In the genomic region with DNA sequence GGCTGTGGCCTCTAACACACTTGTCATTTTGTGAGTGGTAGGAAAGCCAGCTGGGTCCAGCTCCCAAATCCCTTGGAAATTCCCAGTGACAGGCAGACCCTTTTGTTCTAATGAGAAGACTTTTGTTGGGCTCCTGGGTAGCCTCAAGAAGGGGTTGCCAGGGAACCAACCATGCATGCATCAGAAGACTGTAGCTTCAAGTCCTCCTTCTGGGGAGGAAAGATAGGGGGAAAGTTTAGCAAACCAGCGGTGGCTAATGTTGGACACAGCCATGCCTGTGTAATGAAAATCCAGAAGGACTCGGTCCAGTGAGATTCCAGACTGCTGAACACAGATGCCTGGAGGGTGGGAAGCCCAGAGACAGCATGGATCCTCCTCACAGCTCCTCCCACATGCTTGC, we compare ENCODE assay signal across 13 mouse cellular contexts.
DNase-seq lines count a peak whose midpoint lies in the region; ATAC-seq and TF ChIP-seq lines count a peak whose summit lies in the region.
"Had no signal": no experiment of that assay in that cellular context is flagged by ENCODE, and none has a peak within 500 bp of the region (broad histone marks: within the 10 kb centered on the region; RNA-seq: fewer than 3 reads in every experiment).

No protein-coding gene starts in this region.

- ATAC-seq in kidney, embryonic 15.5 days (replicated peaks; ENCODE audit: low FRiP score): peak; percentile 49; the same call in 1 of the 2 replicates
- no peak for ATAC-seq in kidney, embryonic 14.5 days (ENCODE audit: low FRiP score, low TSS enrichment)
- ATAC-seq in forebrain, embryonic 15.5 days (replicated peaks): peak; percentile 73
- no peak for ATAC-seq in erythroblast, adult 5-6 weeks (replicated peaks; ENCODE audit: low FRiP score, poor library complexity, severe bottlenecking)

- no peak overlapping the region for H3K27ac ChIP-seq in kidney, embryonic 15.5 days
- H3K27ac ChIP-seq in kidney, embryonic 14.5 days (ENCODE audit: low read depth, low read length): no peak overlapping the region
- peak overlapping the region; percentile 59 for H3K27ac ChIP-seq in forebrain, embryonic 15.5 days (replicated peaks)

- WGBS in kidney, embryonic 15.5 days: 52% methylated on average over 2 of the region's 2 CpGs
- 49% methylated on average over 2 of the region's 2 CpGs for WGBS in kidney, embryonic 14.5 days
- WGBS in forebrain, embryonic 15.5 days: 8% methylated on average over 2 of the region's 2 CpGs

- H3K4me2 ChIP-seq in kidney, embryonic 15.5 days: no peak overlapping the region
- H3K4me2 ChIP-seq in kidney, embryonic 14.5 days (replicated peaks; ENCODE audit: low read depth, low read length): no peak overlapping the region
- 0 out of 2 replicates have a peak overlapping the region, but pooled peaks have one; percentile 8 for H3K4me2 ChIP-seq in forebrain, embryonic 15.5 days (replicated peaks)

- H3K36me3 ChIP-seq in kidney, embryonic 15.5 days: no peaks in the 10 kb centered on the region
- H3K36me3 ChIP-seq in kidney, embryonic 14.5 days (ENCODE audit: control insufficient read depth, insufficient read depth, low read length): no peaks in the 10 kb centered on the region
- H3K36me3 ChIP-seq in forebrain, embryonic 15.5 days: no peaks in the 10 kb centered on the region
- H3K36me3 ChIP-seq: G1E had no signal

- TF ChIP-seq POLR2A in brain, embryonic 14.5 days (IDR thresholded peaks at IDR 0.05; ENCODE audit: borderline replicate concordance, extremely low read depth, insufficient read depth, insufficient read length, poor library complexity, severe bottlenecking): no peak

- H3K9me3 ChIP-seq in kidney, embryonic 15.5 days (replicated peaks): no peaks in the 10 kb centered on the region
- H3K9me3 ChIP-seq in kidney, embryonic 14.5 days (ENCODE audit: control insufficient read depth, low read length): no peaks in the 10 kb centered on the region
- H3K9me3 ChIP-seq in forebrain, embryonic 15.5 days: no peaks in the 10 kb centered on the region

- H3K27me3 ChIP-seq in kidney, embryonic 15.5 days: no peaks in the 10 kb centered on the region
- no peaks in the 10 kb centered on the region for H3K27me3 ChIP-seq in kidney, embryonic 14.5 days (ENCODE audit: control insufficient read depth, insufficient read depth, low read length)
- H3K27me3 ChIP-seq in forebrain, embryonic 15.5 days: no peaks in the 10 kb centered on the region

- peak; percentile 90 for DNase-seq in brain, embryonic 14.5 days (ENCODE audit: low read depth)
- DNase-seq in mesoderm, embryonic 11.5 days (ENCODE audit: low read depth, low spot score): peak; percentile 42
- DNase-seq in c-Kit-positive CD71-positive TER-119-positive erythroid progenitor cells, embryonic 14.5 days (ENCODE audit: low spot score): no peak
- no peak for DNase-seq in gastrocnemius, postnatal 4 days (ENCODE audit: low spot score in 2 of 2)
- DNase-seq: cerebellum, adult 2 months; heart, adult 18-20 months; lung, postnatal 36 days had no signal

- H3K4me3 ChIP-seq in kidney, embryonic 15.5 days (replicated peaks): no peak overlapping the region
- no peak overlapping the region for H3K4me3 ChIP-seq in kidney, embryonic 14.5 days (ENCODE audit: low read length)
- H3K4me3 ChIP-seq in forebrain, embryonic 15.5 days: no peak overlapping the region
- H3K4me3 ChIP-seq: erythroblast, embryonic 14.5 days had no signal

- peaks cover 7% of the 10 kb centered on the region; the same call in 1 of the 2 replicates for H3K4me1 ChIP-seq in kidney, embryonic 15.5 days
- H3K4me1 ChIP-seq in kidney, embryonic 14.5 days (ENCODE audit: control insufficient read depth, insufficient read depth, low read length): 0 out of 2 replicates have a peak, but pooled peaks cover 3% of the 10 kb centered on the region
- H3K4me1 ChIP-seq in forebrain, embryonic 15.5 days: peaks cover 16% of the 10 kb centered on the region

- no peak for TF ChIP-seq CTCF in brain, embryonic 14.5 days (IDR thresholded peaks at IDR 0.05; ENCODE audit: borderline replicate concordance, extremely low read depth, insufficient read depth, insufficient read length)

- no peak overlapping the region for H3K9ac ChIP-seq in kidney, embryonic 15.5 days
- H3K9ac ChIP-seq in kidney, embryonic 14.5 days (ENCODE audit: low read depth, low read length): no peak overlapping the region
- H3K9ac ChIP-seq in forebrain, embryonic 15.5 days (replicated peaks): no peak overlapping the region

Comparison
In these comparisons a context has a peak if more than half of its experiments do, and no peak if none do; other contexts are left out.
1. ATAC-seq: peak in kidney, embryonic 15.5 days (single experiment) and forebrain, embryonic 15.5 days (single experiment); none in kidney, embryonic 14.5 days (single experiment) and erythroblast, adult 5-6 weeks (single experiment).
2. DNase-seq: peak in brain, embryonic 14.5 days (single experiment) and mesoderm, embryonic 11.5 days (single experiment); none in c-Kit-positive CD71-positive TER-119-positive erythroid progenitor cells, embryonic 14.5 days (single experiment) and gastrocnemius, postnatal 4 days (0 of 2).